Mouse (Mus musculus) embryo, embryonic 11.5 days (tissue): ENCODE results near the gene Fam177a.
"Not testable (repeated sequence)": the region's sequence is repeated elsewhere in the genome, so short reads cannot be mapped to it uniquely, and the experiment has no call there.

Source experiments
- DNase-seq: peaks from one replicate; pipeline ENCODE4 v3.0.0-alpha.2; 2012; ENCODE audit warnings: low read depth, low spot score

Fam177a gene

GRCm38 (mm10) chr12:55124242-55124641, at the start of gene Fam177a:
Gene Fam177a (plus strand): TSS chr12:55124469.
- not testable (repeated sequence) for DNase-seq

GRCm38 (mm10) chr12:55075296-55075695, 49.0 kb upstream of the Fam177a start:
- no peak for DNase-seq

- DNase-seq = not testable (repeated sequence)
Measured at GRCm38 (mm10) chr12:55078706-55079105, 45.6 kb upstream of the Fam177a start.

- DNase-seq = peak; percentile 92
Measured at GRCm38 (mm10) chr12:55079726-55080600, 44.3 kb upstream of the Fam177a start, which contains the start of the genes 2700097O09Rik and Srp54a. Gene 2700097O09Rik (minus strand): TSS chr12:55080110. Gene Srp54a (plus strand): TSS chr12:55080262.

- DNase-seq = not testable (repeated sequence)
Measured at GRCm38 (mm10) chr12:55080601-55080942, 43.7 kb upstream of the Fam177a start.

- not testable (repeated sequence) for DNase-seq
Measured at GRCm38 (mm10) chr12:55092127-55092526, 32.1 kb upstream of the Fam177a start.

GRCm38 (mm10) chr12:55112616-55113015, 11.7 kb upstream of the Fam177a start:
- not testable (repeated sequence) for DNase-seq

- not testable (repeated sequence) for DNase-seq
Measured at GRCm38 (mm10) chr12:55124731-55125130, 462 bp downstream of the Fam177a start.

- DNase-seq = not testable (repeated sequence)
Measured at GRCm38 (mm10) chr12:55135540-55135939, 11.3 kb downstream of the Fam177a start.

GRCm38 (mm10) chr12:55137859-55138258, 13.6 kb downstream of the Fam177a start:
- not testable (repeated sequence) for DNase-seq

GRCm38 (mm10) chr12:55154559-55155448, 30.5 kb downstream of the Fam177a start, which contains the start of gene Srp54b:
Gene Srp54b (plus strand): TSS chr12:55155104.
- DNase-seq = not testable (repeated sequence)

GRCm38 (mm10) chr12:55155449-55155783, 31.1 kb downstream of the Fam177a start:
- DNase-seq = not testable (repeated sequence)

GRCm38 (mm10) chr12:55167034-55167557, 42.8 kb downstream of the Fam177a start:
- not testable (repeated sequence) for DNase-seq

- DNase-seq = not testable (repeated sequence)
Measured at GRCm38 (mm10) chr12:55187686-55188085, 63.4 kb downstream of the Fam177a start.

GRCm38 (mm10) chr12:55189127-55189526, 64.9 kb downstream of the Fam177a start:
- DNase-seq = not testable (repeated sequence)
